Mouse (Mus musculus) left cerebral cortex, postnatal 4 days (tissue): ENCODE data around the gene Zfp541. TPM values are rescaled to one million over a fixed set of nuclear protein-coding genes. Genes with fewer than 3 reads are reported as not detected.

Experiments used
- DNase-seq: peaks from one replicate; pipeline ENCODE4 v3.0.0-alpha.2; 2022
- intact Hi-C: fragments of 180-260 bp; cut with DNase I; formaldehyde crosslinking; loops from one replicate; pipeline ENCODE4 v1.15.1; 2025
- total RNA-seq, 2 experiments: library from RNA; stranded (reverse); gene quantifications; 2 replicates each; pipeline ENCODE4 v1.2.3; 2021

Gene Zfp541
- total RNA-seq, 2 experiments from 2014 or later = 0.38 to 0.58 TPM

- intact Hi-C loops = no loop called here
- peak; percentile 91 for DNase-seq
These were observed 58.1 kb downstream of the Zfp541 start, which contains the start of gene Kptn for GRCm38 (mm10) chr7:16119569-16120261. Kptn (plus strand) TSS chr7:16119895.

GRCm38 (mm10) chr7:16120262-16120600 lies 58.6 kb downstream of the Zfp541 start:
- DNase-seq = no peak
- intact Hi-C loops = no loop called here

- intact Hi-C loops = no loop called here
- DNase-seq = no peak
These were observed 64.2 kb downstream of the Zfp541 start for GRCm38 (mm10) chr7:16125829-16126228.

GRCm38 (mm10) chr7:16128344-16128743 lies 66.7 kb downstream of the Zfp541 start:
- intact Hi-C loops = no loop called here
- peak; percentile 65 for DNase-seq

- intact Hi-C loops = no loop called here
- DNase-seq = no peak
These were observed 67.3 kb downstream of the Zfp541 start for GRCm38 (mm10) chr7:16128899-16129298.

GRCm38 (mm10) chr7:16129421-16129845 lies 67.8 kb downstream of the Zfp541 start, which contains the start of gene Slc8a2:
Slc8a2 (plus strand) TSS chr7:16129826.
- intact Hi-C loops = no loop called here
- peak; percentile 92 for DNase-seq

- intact Hi-C loops = no loop called here
- peak; percentile 86 for DNase-seq
These were observed 68.5 kb downstream of the Zfp541 start for GRCm38 (mm10) chr7:16129846-16130691.

GRCm38 (mm10) chr7:16130956-16131634 lies 69.5 kb downstream of the Zfp541 start:
- no peak for DNase-seq
- intact Hi-C loops = no loop called here

- intact Hi-C loops = no loop called here
- no peak for DNase-seq
These were observed 70.6 kb downstream of the Zfp541 start for GRCm38 (mm10) chr7:16132161-16132581.

- intact Hi-C loops = no loop called here
- no peak for DNase-seq
These were observed 71.3 kb downstream of the Zfp541 start for GRCm38 (mm10) chr7:16132926-16133325.

GRCm38 (mm10) chr7:16133691-16134090 lies 72.1 kb downstream of the Zfp541 start:
- no peak for DNase-seq
- intact Hi-C loops = no loop called here

- intact Hi-C loops = no loop called here
- peak; percentile 39 for DNase-seq
These were observed 73.4 kb downstream of the Zfp541 start for GRCm38 (mm10) chr7:16134951-16135392.

Other genes with a start within 250 kb of the Zfp541 start
- gene Obox6, start 222.1 kb upstream of the Zfp541 start, total RNA-seq = not detected
- gene Crx, start 181.8 kb upstream of the Zfp541 start, total RNA-seq = not detected
- gene Crxos, start 179.2 kb upstream of the Zfp541 start, total RNA-seq = not detected
- gene Selenow, start 139.4 kb upstream of the Zfp541 start, total RNA-seq = 1,000 to 10,000 TPM; 1,074 to 1,076 TPM
- gene Nop53, start 115.7 kb upstream of the Zfp541 start, total RNA-seq = 100 to 1,000 TPM; 110 to 112 TPM
- 1 to 10 TPM; 6.2 to 6.7 TPM for gene Ehd2, start 94.2 kb upstream of the Zfp541 start, total RNA-seq
- 10 to 100 TPM; 25.3 to 25.8 TPM for gene Bicra, start 13.9 kb upstream of the Zfp541 start, total RNA-seq
- 100 to 1,000 TPM; 141 to 157 TPM for gene Napa, start 36.6 kb downstream of the Zfp541 start, total RNA-seq
- gene Kptn, start 58.1 kb downstream of the Zfp541 start, total RNA-seq = 10 to 100 TPM; 38.0 to 43.2 TPM
- gene Slc8a2, start 68.0 kb downstream of the Zfp541 start, total RNA-seq = 100 to 1,000 TPM; 106 to 117 TPM
- gene Meis3, start 113.3 kb downstream of the Zfp541 start, total RNA-seq = 10 to 100 TPM; 70.6 to 74.8 TPM
- 10 to 100 TPM; 12.2 to 13.4 TPM for gene Dhx34, start 160.2 kb downstream of the Zfp541 start, total RNA-seq
- under 1 TPM; 0.14 to 0.30 TPM for gene C5ar2, start 182.3 kb downstream of the Zfp541 start, total RNA-seq
- 1 to 10 TPM in 1 of 2 experiments, under 1 TPM in 1; 0.97 to 1.8 TPM for gene C5ar1, start 197.7 kb downstream of the Zfp541 start, total RNA-seq
- gene Inafm1, start 211.8 kb downstream of the Zfp541 start, total RNA-seq = 10 to 100 TPM; 42.8 to 46.5 TPM
- 10 to 100 TPM; 86.2 to 91.5 TPM for gene Ccdc9, start 225.0 kb downstream of the Zfp541 start, total RNA-seq
- gene Bbc3, start 246.6 kb downstream of the Zfp541 start, total RNA-seq = 10 to 100 TPM; 45.7 to 51.8 TPM